Mouse (Mus musculus) CH12.LX (cell line): ENCODE measurements at regions not wholly inside any gene's neighbourhood (a gene's known extent, or its start where the extent isn't known, plus 50 kb on each side); places are given as distances from the start of the nearest gene placed in this dataset.

Experiments used
- DNase-seq: peaks from one replicate; pipeline ENCODE4 v3.0.0-alpha.2; 2013; ENCODE audit errors: extremely low read depth
- H3K27ac ChIP-seq: 2 replicates; pipeline ENCODE4 v1.5.1; 2012; ENCODE audit warnings: low read depth, mild to moderate bottlenecking, control low read depth, moderate library complexity; ENCODE audit not compliant: insufficient read depth
- H3K27me3 ChIP-seq: replicated peaks from 2 replicates; pipeline ENCODE3; 2012; ENCODE audit warnings: inconsistent platforms
- H3K36me3 ChIP-seq, 2 experiments: replicated peaks in 1 of 2; 2 replicates each; pipeline versions ENCODE3 to v1.6.1; 2012; ENCODE audit warnings: inconsistent platforms in 1 of 2, low read length in 1 of 2, mild to moderate bottlenecking in 1 of 2, mixed read lengths in 1 of 2, moderate library complexity in 1 of 2; ENCODE audit not compliant: control insufficient read depth in 1 of 2, insufficient read depth in 1 of 2
- H3K4me1 ChIP-seq, 2 experiments: 2 replicates each; pipeline ENCODE4 v1.6.1; 2012; ENCODE audit warnings: inconsistent platforms in 1 of 2, moderate library complexity in 1 of 2; ENCODE audit not compliant: insufficient read depth in 2 of 2, control insufficient read depth in 1 of 2
- H3K4me2 ChIP-seq: 2 replicates; pipeline ENCODE4 v1.6.1; 2012; ENCODE audit warnings: low read depth, mild to moderate bottlenecking, control low read depth; ENCODE audit not compliant: poor library complexity, insufficient read depth, severe bottlenecking
- H3K4me3 ChIP-seq, 3 experiments: fragments of 150-350 bp in 1 of 3; sonication (generic) in 1 of 3; replicated peaks in 1 of 3; 2 replicates each; pipeline versions ENCODE3 to v1.5.1; 2011 to 2012; ENCODE audit warnings: low read depth in 2 of 3, low read length in 2 of 3, mild to moderate bottlenecking in 2 of 3, moderate library complexity in 2 of 3, control low read depth in 1 of 3, improper control_type of control experiment in 1 of 3, inconsistent platforms in 1 of 3, mixed read lengths in 1 of 3; ENCODE audit not compliant: poor library complexity in 1 of 3
- H3K79me2 ChIP-seq: replicated peaks from 2 replicates; pipeline ENCODE4 v1.6.1; 2012; ENCODE audit warnings: mild to moderate bottlenecking, moderate library complexity; ENCODE audit not compliant: control insufficient read depth, poor library complexity, insufficient read depth, severe bottlenecking; ENCODE audit errors: extremely low read depth
- H3K9ac ChIP-seq: 2 replicates; pipeline ENCODE4 v1.6.1; 2012; ENCODE audit warnings: low read depth, mild to moderate bottlenecking, control low read depth, moderate library complexity; ENCODE audit not compliant: insufficient read depth
- H3K9me3 ChIP-seq: replicated peaks from 2 replicates; pipeline ENCODE3; 2012; ENCODE audit warnings: low read length, inconsistent platforms, mixed read lengths
- BHLHE40 ChIP-seq: IDR thresholded peaks from 2 replicates; pipeline ENCODE4 v1.6.1; 2011; ENCODE audit warnings: mild to moderate bottlenecking, low read depth, low read length, improper control_type of control experiment
- CHD1 ChIP-seq: IDR thresholded peaks from 2 replicates; pipeline ENCODE4 v1.6.1; 2012; ENCODE audit warnings: low read depth, low read length, improper control_type of control experiment, inconsistent platforms
- CHD2 ChIP-seq: IDR thresholded peaks from 2 replicates; pipeline ENCODE4 v1.6.1; 2011; ENCODE audit warnings: low read length, improper control_type of control experiment
- E2F4 ChIP-seq: IDR thresholded peaks from 2 replicates; pipeline ENCODE4 v1.6.1; 2011; ENCODE audit warnings: low read depth, low read length, improper control_type of control experiment; ENCODE audit not compliant: insufficient replicate concordance
- ELF1 ChIP-seq: IDR thresholded peaks from 2 replicates; pipeline ENCODE4 v1.6.1; 2014; ENCODE audit warnings: low read depth, mild to moderate bottlenecking, inconsistent platforms, low read length, improper control_type of control experiment
- GABPA ChIP-seq: IDR thresholded peaks from 2 replicates; pipeline ENCODE4 v1.6.1; 2012; ENCODE audit warnings: low read depth, low read length, improper control_type of control experiment, inconsistent platforms; ENCODE audit not compliant: insufficient replicate concordance
- IRF4 ChIP-seq: IDR thresholded peaks from 2 replicates; pipeline ENCODE4 v1.6.1; 2014; ENCODE audit warnings: low read depth, mild to moderate bottlenecking, inconsistent platforms, low read length, improper control_type of control experiment
- JUND ChIP-seq: conservative IDR thresholded peaks from 2 replicates; pipeline ENCODE4 v1.6.1; 2011; ENCODE audit warnings: low read depth, low read length, improper control_type of control experiment
- KAT2A ChIP-seq: IDR thresholded peaks from 2 replicates; pipeline ENCODE4 v1.6.1; 2012; ENCODE audit warnings: low read length, improper control_type of control experiment, inconsistent platforms; ENCODE audit not compliant: insufficient replicate concordance
- MAX ChIP-seq: IDR thresholded peaks from 2 replicates; pipeline ENCODE4 v1.6.1; 2011; ENCODE audit warnings: low read length, improper control_type of control experiment
- MAZ ChIP-seq: IDR thresholded peaks from 2 replicates; pipeline ENCODE4 v1.6.1; 2012; ENCODE audit warnings: low read depth, mild to moderate bottlenecking, inconsistent platforms, low read length, improper control_type of control experiment, moderate library complexity
- MEF2A ChIP-seq: IDR thresholded peaks from 2 replicates; pipeline ENCODE4 v1.6.1; 2014; ENCODE audit warnings: low read depth, mild to moderate bottlenecking, inconsistent platforms, low read length, improper control_type of control experiment, borderline replicate concordance
- NELFE ChIP-seq: IDR thresholded peaks from 2 replicates; pipeline ENCODE4 v1.6.1; 2011; ENCODE audit warnings: low read depth, low read length, improper control_type of control experiment
- POLR2A ChIP-seq: IDR thresholded peaks from 2 replicates; pipeline ENCODE4 v1.6.1; 2011; ENCODE audit warnings: low read depth, mild to moderate bottlenecking, improper control_type of control experiment, low read length
- RCOR1 ChIP-seq: conservative IDR thresholded peaks from 2 replicates; pipeline ENCODE4 v1.6.1; 2012; ENCODE audit warnings: low read depth, mild to moderate bottlenecking, inconsistent platforms, low read length, improper control_type of control experiment
- SIN3A ChIP-seq: IDR thresholded peaks from 2 replicates; pipeline ENCODE4 v1.6.1; 2012; ENCODE audit warnings: low read length, improper control_type of control experiment, inconsistent platforms
- SMC3 ChIP-seq: IDR thresholded peaks from 2 replicates; pipeline ENCODE4 v1.6.1; 2011; ENCODE audit warnings: low read depth, low read length, improper control_type of control experiment
- TBP ChIP-seq: conservative IDR thresholded peaks from 2 replicates; pipeline ENCODE4 v1.6.1; 2011; ENCODE audit warnings: low read depth, low read length, improper control_type of control experiment
- TCF12 ChIP-seq: IDR thresholded peaks from 2 replicates; pipeline ENCODE4 v1.6.1; 2014; ENCODE audit warnings: low read depth, mild to moderate bottlenecking, inconsistent platforms, low read length, improper control_type of control experiment
- UBTF ChIP-seq: IDR thresholded peaks from 2 replicates; pipeline ENCODE4 v1.6.1; 2012; ENCODE audit warnings: low read depth, mild to moderate bottlenecking, inconsistent platforms, low read length, improper control_type of control experiment, moderate library complexity
- USF1 ChIP-seq: IDR thresholded peaks from 2 replicates; pipeline ENCODE4 v1.6.1; 2014; ENCODE audit warnings: low read depth, mild to moderate bottlenecking, inconsistent platforms, low read length, improper control_type of control experiment
- ZC3H11A ChIP-seq: IDR thresholded peaks from 2 replicates; pipeline ENCODE4 v1.6.1; 2012; ENCODE audit warnings: low read depth, mild to moderate bottlenecking, inconsistent platforms, low read length, improper control_type of control experiment
- ZMIZ1 ChIP-seq: IDR thresholded peaks from 2 replicates; pipeline ENCODE4 v1.6.1; 2012; ENCODE audit warnings: low read depth, mild to moderate bottlenecking, inconsistent platforms, low read length, improper control_type of control experiment
- dilution Hi-C: fragments of 300-500 bp; cut with MboI; formaldehyde crosslinking; loops from 2 replicates; pipeline ENCODE4 v1.14.3; 2020; ENCODE audit warnings: low sequenced_read_pairs; ENCODE audit not compliant: extremely low pct_unique_long_range_greater_than_20kb, extremely low pct_ligation_motif_present
- in situ Hi-C: fragments of 300-500 bp; cut with MboI; formaldehyde crosslinking; loops from 3 replicates; pipeline ENCODE4 v1.14.3; 2019; ENCODE audit warnings: low sequenced_read_pairs, low pct_ligation_motif_present, low pct_unique_long_range_greater_than_20kb, mixed read lengths

DNA sequence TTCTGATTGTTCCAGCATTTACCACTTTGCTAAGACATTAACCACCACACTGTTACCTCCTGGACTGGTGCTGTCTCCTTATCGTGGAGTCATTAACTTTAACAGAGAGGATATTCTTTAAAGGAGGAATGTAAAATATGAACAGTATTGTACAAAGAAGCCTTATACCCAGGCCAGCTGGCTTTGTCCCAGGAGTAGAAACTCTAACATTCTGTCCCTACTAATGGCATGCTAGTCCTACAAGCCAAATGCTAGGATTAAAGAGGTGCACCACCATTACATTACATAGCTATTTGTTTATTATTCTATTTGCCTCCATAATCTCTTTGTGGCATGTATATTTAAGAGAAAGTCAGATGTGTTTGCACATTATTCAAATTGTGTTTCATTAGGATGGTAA, 288.8 kb downstream of the Gm28710 start:
- Histone ChIP-seq H3K9ac (no peak overlapping the region), H3K79me2 (no peaks in the 10 kb centered on the region), H3K36me3 (no peaks in the 10 kb centered on the region), H3K4me3 (no peak overlapping the region), H3K27ac (no peak overlapping the region), H3K4me2 (no peak overlapping the region), H3K4me1 (no peaks in the 10 kb centered on the region), H3K9me3 (no peaks in the 10 kb centered on the region), H3K27me3 (no peaks in the 10 kb centered on the region)
- TF ChIP-seq UBTF, result no peak
- TF ChIP-seq ZMIZ1, result no peak
- no peak for TF ChIP-seq TBP
- no peak for TF ChIP-seq JUND
- TF ChIP-seq SIN3A, result no peak
- no peak for TF ChIP-seq ELF1
- TF ChIP-seq E2F4, result no peak
- no peak for TF ChIP-seq CHD1
- TF ChIP-seq SMC3, result no peak
- no peak for TF ChIP-seq TCF12
- TF ChIP-seq BHLHE40, result no peak
- TF ChIP-seq GABPA, result no peak
- no peak for TF ChIP-seq CHD2
- TF ChIP-seq MAZ, result no peak
- no peak for TF ChIP-seq ZC3H11A
- TF ChIP-seq IRF4, result no peak
- no peak for TF ChIP-seq MEF2A
- TF ChIP-seq RCOR1, result no peak
- no peak for TF ChIP-seq USF1
- in situ Hi-C loops, result no loop called here
- DNase-seq, result no peak
- dilution Hi-C loops, result no loop called here

- no peaks in the 10 kb centered on the region for H3K9me3 ChIP-seq
- H3K4me3 ChIP-seq, result no peak overlapping the region
- H3K9ac ChIP-seq, result no peak overlapping the region
- H3K27ac ChIP-seq, result no peak overlapping the region
- TF ChIP-seq GABPA, result no peak
- TF ChIP-seq JUND, result no peak
- TF ChIP-seq KAT2A, result no peak
- TF ChIP-seq POLR2A, result no peak
- no peak for TF ChIP-seq E2F4
- no peak for TF ChIP-seq USF1
- TF ChIP-seq MAX, result no peak
- no peak for TF ChIP-seq NELFE
- no peak for TF ChIP-seq ZC3H11A
- H3K4me2 ChIP-seq, result no peak overlapping the region
- no peak for DNase-seq
- no peaks in the 10 kb centered on the region for H3K36me3 ChIP-seq
- H3K4me1 ChIP-seq, result no peaks in the 10 kb centered on the region
- in situ Hi-C loops (no loop called here), dilution Hi-C loops (no loop called here)
- H3K79me2 ChIP-seq, result no peaks in the 10 kb centered on the region
- H3K27me3 ChIP-seq, result no peaks in the 10 kb centered on the region
These were observed 261.4 kb upstream of the Speer4f2 start for GRCm38 (mm10) chr5:17111556-17111955.
